In genomic region chr9:72563277-72563676, GRCm38 (mm10) we compare ENCODE assay signal across 21 mouse cellular contexts.
"Had no signal": no experiment of that assay in that cellular context is flagged by ENCODE, and none has a peak within 500 bp of the region (broad histone marks: within the 10 kb centered on the region; RNA-seq: fewer than 3 reads in every experiment).

No protein-coding gene starts in this region.

- H3K4me3 ChIP-seq: limb, embryonic 12.5 days; limb, embryonic 15.5 days; midbrain, embryonic 12.5 days; midbrain, embryonic 15.5 days; neural tube, embryonic 12.5 days; neural tube, embryonic 15.5 days had no signal

- ATAC-seq: inflammation-experienced regulatory T-cells, adult 6 months; intestine, embryonic 16.5 days; midbrain, embryonic 15.5 days had no signal

- H3K9me3 ChIP-seq: limb, embryonic 12.5 days; limb, embryonic 15.5 days; midbrain, embryonic 12.5 days; midbrain, embryonic 15.5 days; neural tube, embryonic 12.5 days; neural tube, embryonic 15.5 days had no signal

- H3K27me3 ChIP-seq: limb, embryonic 12.5 days; limb, embryonic 15.5 days; midbrain, embryonic 12.5 days; midbrain, embryonic 15.5 days; neural tube, embryonic 12.5 days; neural tube, embryonic 15.5 days had no signal

- H3K4me1 ChIP-seq: limb, embryonic 12.5 days; limb, embryonic 15.5 days; midbrain, embryonic 15.5 days; neural tube, embryonic 12.5 days; neural tube, embryonic 15.5 days had no signal

- H3K27ac ChIP-seq: limb, embryonic 12.5 days; limb, embryonic 15.5 days; macrophage; midbrain, embryonic 12.5 days; midbrain, embryonic 15.5 days; neural tube, embryonic 12.5 days; neural tube, embryonic 15.5 days; stomach, postnatal 0 days had no signal

- H3K4me2 ChIP-seq: limb, embryonic 12.5 days; limb, embryonic 15.5 days; midbrain, embryonic 12.5 days; midbrain, embryonic 15.5 days; neural tube, embryonic 12.5 days; neural tube, embryonic 15.5 days had no signal

- DNase-seq: kidney, adult 18-20 months; kidney, adult 9 months; kidney, postnatal 36 days; left cerebral cortex, postnatal 4 days; lung, adult 2 months; right cerebral cortex, adult 18-20 months; right cerebral cortex, postnatal 14 days; right cerebral cortex, postnatal 4 days; thymus, adult 2 months; thymus, postnatal 14 days; thymus, postnatal 4 days had no signal

- H3K36me3 ChIP-seq: limb, embryonic 12.5 days; limb, embryonic 15.5 days; midbrain, embryonic 12.5 days; midbrain, embryonic 15.5 days; neural tube, embryonic 12.5 days; neural tube, embryonic 15.5 days had no signal

- H3K9ac ChIP-seq: limb, embryonic 12.5 days; limb, embryonic 15.5 days; midbrain, embryonic 12.5 days; midbrain, embryonic 15.5 days; neural tube, embryonic 12.5 days; neural tube, embryonic 15.5 days had no signal
